Mouse (Mus musculus) heart, embryonic 11.5 days (tissue): ENCODE data around the gene Tmem102. TPM values are rescaled to one million over a fixed set of nuclear protein-coding genes. Genes with fewer than 3 reads are reported as not detected.
A peak's percentile ranks its signal among the peaks of the same experiment; 100 is the strongest.

Experiments
- ATAC-seq: fragments of 200-750 bp; cut with Nextera tagmentation; replicated peaks from 2 replicates; pipeline ENCODE4 v1.8.0; 2017; ENCODE audit warnings: moderate library complexity; ENCODE audit not compliant: insufficient number of reproducible peaks, low FRiP score, low TSS enrichment
- H3K27ac ChIP-seq: fragments of 300-500 bp; sonication (generic); 2 replicates; pipeline ENCODE4 v1.5.1; 2014; ENCODE audit warnings: mild to moderate bottlenecking, low read depth, low read length
- H3K27me3 ChIP-seq: fragments of 300-500 bp; sonication (generic); 2 replicates; pipeline ENCODE4 v1.6.1; 2014; ENCODE audit warnings: mild to moderate bottlenecking, low read length, mixed read lengths; ENCODE audit not compliant: control insufficient read depth, insufficient read depth
- H3K36me3 ChIP-seq: fragments of 300-500 bp; sonication (generic); 2 replicates; pipeline ENCODE4 v1.6.1; 2014; ENCODE audit warnings: mild to moderate bottlenecking, low read length, moderate library complexity, mixed read lengths; ENCODE audit not compliant: control insufficient read depth, insufficient read depth
- H3K4me1 ChIP-seq: fragments of 300-500 bp; sonication (generic); 2 replicates; pipeline ENCODE4 v1.6.1; 2014; ENCODE audit warnings: low read length; ENCODE audit not compliant: control insufficient read depth, insufficient read depth
- H3K4me2 ChIP-seq: fragments of 300-500 bp; sonication (generic); 2 replicates; pipeline ENCODE4 v1.6.1; 2014; ENCODE audit warnings: mild to moderate bottlenecking, moderate library complexity
- H3K4me3 ChIP-seq: fragments of 300-500 bp; sonication (generic); 2 replicates; pipeline ENCODE4 v1.5.1; 2014; ENCODE audit warnings: low read depth, low read length
- H3K9ac ChIP-seq: fragments of 300-500 bp; sonication (generic); 2 replicates; pipeline ENCODE4 v1.6.1; 2014; ENCODE audit warnings: mild to moderate bottlenecking, low read depth, low read length, moderate library complexity
- H3K9me3 ChIP-seq: fragments of 300-500 bp; sonication (generic); replicated peaks from 2 replicates; pipeline ENCODE4 v1.6.1; 2016; ENCODE audit warnings: low read length; ENCODE audit not compliant: control insufficient read depth
- WGBS: fragments of 180-500 bp; shearing (Covaris S2); extraction: QIAGEN DNeasy Blood & Tissue Kit; methylation state at CpG from one replicate; pipeline ENCODE4 v1.1.7; 2014; ENCODE audit not compliant: insufficient replicate concordance; 5-methylcytosine and 5-hydroxymethylcytosine counted together
- polyA plus RNA-seq: library from polyadenylated mRNA; unstranded; fragments of >200 nt; fragmentation: Nextera tagmentation; extraction: Ambion mirVana; gene quantifications from 2 replicates; pipeline ENCODE4 v1.2.1, GENCODE M21; 2014

Gene Tmem102
- polyA plus RNA-seq, 1 experiment from 2014 or later: 1.1 TPM

DNA sequence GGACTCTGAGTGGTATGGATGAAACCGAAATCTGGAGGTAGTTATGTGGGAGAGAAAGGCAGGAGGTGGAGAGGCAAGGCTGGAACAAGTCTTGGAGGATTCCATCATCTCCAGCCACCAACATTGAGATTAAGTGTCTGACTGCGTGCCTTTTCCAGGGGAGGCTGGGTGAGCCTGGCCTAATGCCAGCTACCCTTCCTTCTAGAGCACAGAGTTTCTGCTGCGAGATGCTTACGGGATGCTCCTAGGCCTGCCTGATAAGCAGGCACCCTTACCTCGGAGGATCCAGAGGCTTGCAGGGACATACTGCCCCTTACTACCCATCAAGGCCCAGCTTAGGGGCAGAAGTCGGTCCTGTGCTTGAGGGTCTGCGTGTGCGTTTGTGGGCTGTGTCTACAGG, 28.1 kb upstream of the Tmem102 start:
- Histone ChIP-seq H3K9ac (peak overlapping the region; percentile 77), H3K4me2 (peak overlapping the region; percentile 89), H3K27ac (no peak overlapping the region), H3K9me3 (no peaks in the 10 kb centered on the region), H3K36me3 (no peaks in the 10 kb centered on the region), H3K27me3 (peaks cover 47% of the 10 kb centered on the region), H3K4me1 (peaks cover 24% of the 10 kb centered on the region), H3K4me3 (peak overlapping the region; percentile 48)
- no peak for ATAC-seq
- whole genome bisulfite sequencing: 39% methylated on average over 8 of the region's 8 CpGs

- H3K4me3 ChIP-seq: no peak overlapping the region
- peaks cover 6% of the 10 kb centered on the region; the same call in 1 of the 2 replicates for H3K4me1 ChIP-seq
- 69% methylated on average over 5 of the region's 5 CpGs for WGBS
- no peak overlapping the region for H3K9ac ChIP-seq
- no peaks in the 10 kb centered on the region for H3K9me3 ChIP-seq
- no peak overlapping the region for H3K27ac ChIP-seq
- H3K27me3 ChIP-seq: peaks cover 14% of the 10 kb centered on the region
- no peak overlapping the region for H3K4me2 ChIP-seq
- ATAC-seq: no peak
- H3K36me3 ChIP-seq: peaks cover 7% of the 10 kb centered on the region
These were observed 23.4 kb upstream of the Tmem102 start for GRCm38 (mm10) chr11:69828832-69829231.

GRCm38 (mm10) chr11:69823456-69823855, 18.0 kb upstream of the Tmem102 start:
- 73% methylated on average over 2 of the region's 2 CpGs for WGBS

GRCm38 (mm10) chr11:69822080-69822479, 16.7 kb upstream of the Tmem102 start, which contains the start of gene Spem1:
Gene Spem1, minus strand, starts transcription at chr11:69822180.
- WGBS: 74% methylated on average over 3 of the region's 3 CpGs
- Histone ChIP-seq H3K27ac (no peak within 1 kb of the TSS), H3K27me3 (no peaks in the 10 kb centered on the region), H3K36me3 (peaks cover 3% of the 10 kb centered on the region), H3K4me2 (no peak within 1 kb of the TSS), H3K4me1 (no peaks in the 10 kb centered on the region), H3K4me3 (no peak within 1 kb of the TSS), H3K9ac (no peak within 1 kb of the TSS), H3K9me3 (no peaks in the 10 kb centered on the region)
- no peak for ATAC-seq

More at GRCm38 (mm10) chr11:69823456-69823855, 18.0 kb upstream of the Tmem102 start:
- no peak overlapping the region for H3K9ac ChIP-seq
- H3K4me1 ChIP-seq: no peaks in the 10 kb centered on the region
- no peaks in the 10 kb centered on the region for H3K9me3 ChIP-seq
- no peak for ATAC-seq
- H3K27ac ChIP-seq: no peak overlapping the region
- H3K27me3 ChIP-seq: no peaks in the 10 kb centered on the region
- H3K4me2 ChIP-seq: no peak overlapping the region
- peaks cover 7% of the 10 kb centered on the region for H3K36me3 ChIP-seq
- no peak overlapping the region for H3K4me3 ChIP-seq

DNA sequence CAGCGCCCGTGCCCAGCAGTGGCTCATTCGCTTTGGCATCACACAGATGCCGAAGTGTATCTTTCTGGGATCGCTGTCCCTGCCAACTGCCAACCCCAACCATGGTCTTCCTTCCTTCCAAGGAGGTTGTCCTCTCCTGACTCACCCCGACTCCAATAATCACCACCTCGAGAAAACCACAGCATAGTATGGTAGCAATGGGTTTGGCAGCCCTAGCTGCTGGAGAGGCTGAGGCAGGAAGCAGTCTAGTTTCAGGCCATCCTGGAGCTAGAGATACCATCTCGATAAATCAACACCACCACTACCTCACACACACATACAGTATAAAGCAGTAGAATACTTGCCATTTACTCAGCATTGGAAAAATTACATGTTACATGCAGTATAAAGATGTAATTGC, 13.4 kb upstream of the Tmem102 start:
- no peak for ATAC-seq
- Histone ChIP-seq H3K9me3 (no peaks in the 10 kb centered on the region), H3K27me3 (0 out of 2 replicates have a peak, but pooled peaks cover 2% of the 10 kb centered on the region), H3K27ac (no peak overlapping the region), H3K36me3 (no peaks in the 10 kb centered on the region), H3K4me1 (no peaks in the 10 kb centered on the region), H3K4me3 (no peak overlapping the region), H3K4me2 (no peak overlapping the region), H3K9ac (no peak overlapping the region)
- 82% methylated on average over 8 of the region's 8 CpGs for WGBS

GRCm38 (mm10) chr11:69818365-69818764, 12.9 kb upstream of the Tmem102 start, which contains the start of gene Spem2:
Gene Spem2, minus strand, starts transcription at chr11:69818465.
- no peaks in the 10 kb centered on the region for H3K4me1 ChIP-seq
- no peak for ATAC-seq
- 0 out of 2 replicates have a peak, but pooled peaks cover 2% of the 10 kb centered on the region for H3K27me3 ChIP-seq
- 61% methylated on average over 2 of the region's 2 CpGs for WGBS
- no peaks in the 10 kb centered on the region for H3K36me3 ChIP-seq
- no peak within 1 kb of the TSS for H3K27ac ChIP-seq
- no peak within 1 kb of the TSS for H3K9ac ChIP-seq
- H3K4me2 ChIP-seq: no peak within 1 kb of the TSS
- no peaks in the 10 kb centered on the region for H3K9me3 ChIP-seq
- H3K4me3 ChIP-seq: no peak within 1 kb of the TSS

DNA sequence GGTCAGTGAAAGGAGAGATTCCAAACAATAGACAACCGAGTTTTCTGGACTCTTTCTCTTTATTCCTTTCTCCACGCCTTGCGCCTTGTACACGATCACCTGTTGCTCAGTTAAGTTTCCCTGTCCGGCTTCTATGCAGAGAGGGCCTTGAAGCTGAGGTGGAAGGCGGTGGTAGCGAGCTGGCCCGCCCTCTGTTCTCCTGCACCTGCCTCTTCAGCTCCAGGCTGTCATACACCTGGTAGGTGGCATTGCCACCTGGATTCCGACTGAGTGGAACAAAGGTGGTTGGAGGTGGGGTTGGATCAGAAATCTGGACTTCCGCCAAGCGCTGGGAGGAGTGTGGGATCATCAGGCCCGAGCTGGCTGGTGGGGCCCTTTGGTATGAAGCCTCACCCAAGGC, 11.1 kb upstream of the Tmem102 start:
- WGBS: 89% methylated on average over 12 of the region's 12 CpGs
- H3K9ac ChIP-seq: no peak overlapping the region
- no peaks in the 10 kb centered on the region for H3K9me3 ChIP-seq
- no peak overlapping the region for H3K4me2 ChIP-seq
- ATAC-seq: no peak
- H3K4me1 ChIP-seq: no peaks in the 10 kb centered on the region
- H3K27ac ChIP-seq: no peak overlapping the region
- H3K4me3 ChIP-seq: no peak overlapping the region
- no peaks in the 10 kb centered on the region for H3K36me3 ChIP-seq
- H3K27me3 ChIP-seq: 0 out of 2 replicates have a peak, but pooled peaks cover 2% of the 10 kb centered on the region

- WGBS: 52% methylated on average over 10 of the region's 10 CpGs
- Histone ChIP-seq H3K4me3 (no peak within 1 kb of the TSS), H3K36me3 (no peaks in the 10 kb centered on the region), H3K27ac (no peak within 1 kb of the TSS), H3K4me2 (no peak within 1 kb of the TSS), H3K4me1 (no peaks in the 10 kb centered on the region), H3K9me3 (no peaks in the 10 kb centered on the region), H3K27me3 (0 out of 2 replicates have a peak, but pooled peaks cover 2% of the 10 kb centered on the region), H3K9ac (no peak within 1 kb of the TSS)
- ATAC-seq: no peak
These were observed 9.7 kb upstream of the Tmem102 start, which contains the start of gene Gm39566 for GRCm38 (mm10) chr11:69815155-69815554. Gene Gm39566, minus strand, starts transcription at chr11:69815298.

DNA sequence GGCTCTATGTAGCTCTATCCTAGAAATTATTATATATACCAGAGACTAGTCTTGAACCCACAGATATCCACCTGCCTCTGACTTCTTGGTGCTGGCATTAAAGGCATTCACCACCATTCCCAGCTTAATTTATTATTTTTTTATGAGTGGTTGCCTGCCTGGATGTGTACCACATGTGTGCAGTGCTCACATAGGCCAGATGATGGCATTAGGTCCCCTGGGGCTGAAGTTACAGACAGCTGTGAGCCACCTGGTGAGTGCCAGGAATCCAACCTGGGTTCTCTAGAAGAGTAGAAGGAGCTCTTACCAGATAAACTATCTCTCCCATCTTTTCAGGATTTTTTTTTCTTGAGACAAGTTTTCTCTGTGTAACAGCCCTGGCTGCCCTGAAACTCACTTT, 4.9 kb upstream of the Tmem102 start:
- Histone ChIP-seq H3K4me3 (no peak overlapping the region), H3K36me3 (no peaks in the 10 kb centered on the region), H3K4me1 (no peaks in the 10 kb centered on the region), H3K9me3 (no peaks in the 10 kb centered on the region), H3K27me3 (peaks cover 6% of the 10 kb centered on the region; the same call in 1 of the 2 replicates), H3K9ac (no peak overlapping the region), H3K4me2 (no peak overlapping the region), H3K27ac (no peak overlapping the region)
- ATAC-seq: no peak
